Mouse (Mus musculus) right cerebral cortex, postnatal 4 days (tissue): ENCODE data around the gene Olfr105-ps.

Source experiments
- DNase-seq: peaks from one replicate; pipeline ENCODE4 v3.0.0-alpha.2; 2022

The Olfr105-ps gene

GRCm38 (mm10) chr17:37378733-37379132 is at the start of gene Olfr105-ps:
Olfr105-ps (plus strand) TSS chr17:37379033.
- DNase-seq, result no peak

- no peak for DNase-seq
Observed at GRCm38 (mm10) chr17:37339598-37339997, 39.2 kb upstream of the Olfr105-ps start, which contains the start of gene Olfr103. Olfr103 (minus strand) TSS chr17:37339698.

- DNase-seq, result no peak
Observed at GRCm38 (mm10) chr17:37359282-37359681, 19.6 kb upstream of the Olfr105-ps start, which contains the start of gene Olfr104-ps. Olfr104-ps (plus strand) TSS chr17:37359582.

GRCm38 (mm10) chr17:37390093-37390492 is 11.3 kb downstream of the Olfr105-ps start, which contains the start of gene Olfr106-ps:
Olfr106-ps (plus strand) TSS chr17:37390393.
- DNase-seq, result no peak

- no peak for DNase-seq
Observed at GRCm38 (mm10) chr17:37398926-37399325, 20.1 kb downstream of the Olfr105-ps start, which contains the start of gene Olfr107. Olfr107 (plus strand) TSS chr17:37399226.

GRCm38 (mm10) chr17:37413380-37413779 is 34.5 kb downstream of the Olfr105-ps start:
- no peak for DNase-seq
